Mouse (Mus musculus): Measurements from ENCODE around the gene Rbl2.

GRCm38 (mm10) chr8:91038637-91039036 is 31.2 kb upstream of the Rbl2 start:
- TF ChIP-seq CTCF (IDR thresholded peaks at IDR 0.05 in 2 of 3, conservative IDR thresholded peaks at IDR 0.05 in 1 of 3; ENCODE audit: control insufficient read depth in 1 of 3, insufficient read depth in 1 of 3, low read depth in 2 of 3, low read length in 3 of 3, poor library complexity in 1 of 3, severe bottlenecking in 1 of 3): no peak
- no peak for TF ChIP-seq POLR2AphosphoS2 (IDR thresholded peaks at IDR 0.05; ENCODE audit: low read length)
- TF ChIP-seq ETS1 (IDR thresholded peaks at IDR 0.05; ENCODE audit: low read depth, low read length): no peak
- TF ChIP-seq SMC3 (IDR thresholded peaks at IDR 0.05; ENCODE audit: low read depth, low read length): no peak
- no peak for TF ChIP-seq POLR2AphosphoS5 (IDR thresholded peaks at IDR 0.05; ENCODE audit: borderline replicate concordance, low read depth, low read length)
- TF ChIP-seq EP300 (IDR thresholded peaks at IDR 0.05; ENCODE audit: low read depth in 1 of 2, low read length in 2 of 2): no peak
- no peak for TF ChIP-seq TCF12 (IDR thresholded peaks at IDR 0.05; ENCODE audit: low read depth, low read length)
- TF ChIP-seq POLR2A (IDR thresholded peaks at IDR 0.05; ENCODE audit: control insufficient read depth in 1 of 2, insufficient read depth in 1 of 2, low read depth in 1 of 2, low read length in 2 of 2, poor library complexity in 1 of 2): no peak
- no peak for TF ChIP-seq CHD2 (IDR thresholded peaks at IDR 0.05; ENCODE audit: low read length)
- no peak for TF ChIP-seq GABPA (IDR thresholded peaks at IDR 0.05; ENCODE audit: low read depth, low read length)
